Mouse (Mus musculus): Measurements from ENCODE around the gene Vmn2r56. TPM values are rescaled to one million over a fixed set of nuclear protein-coding genes. Genes with fewer than 3 reads are reported as not detected.
A peak's percentile ranks its signal among the peaks of the same experiment; 100 is the strongest.
"Not testable (repeated sequence)": the region's sequence is repeated elsewhere in the genome, so short reads cannot be mapped to it uniquely, and the experiment has no call there.

Vmn2r56 gene
- not detected in 2 replicates for polyA plus RNA-seq (2012; rRNA removed)

DNA sequence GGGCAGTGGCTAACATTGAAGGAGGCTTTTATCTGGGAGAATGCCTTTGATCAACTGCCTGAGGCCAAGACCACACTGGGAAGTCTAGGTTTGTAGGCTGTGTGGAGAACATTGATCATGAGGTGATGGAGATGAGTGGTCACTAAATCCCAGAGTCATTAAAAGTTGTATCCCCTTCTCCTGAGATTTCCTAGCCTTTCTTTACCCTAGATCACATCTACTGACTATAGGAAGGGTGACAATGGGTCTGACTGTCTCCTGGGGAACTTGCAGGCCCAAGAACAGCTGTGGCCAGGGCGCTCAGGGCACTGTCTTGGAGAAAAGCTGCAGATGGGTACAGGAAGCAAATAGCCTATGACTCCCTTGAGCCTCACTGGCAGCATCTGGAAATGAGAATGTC is at the start of gene Vmn2r56:
Vmn2r56 (minus strand) TSS at position 101 of the 400 bp plus-strand sequence.
- no peaks in the 10 kb centered on the region for H3K36me3 ChIP-seq (ENCODE audit: control insufficient read depth, insufficient read depth, low read length)
- no peaks in the 10 kb centered on the region for H3K4me1 ChIP-seq (ENCODE audit: control insufficient read depth, insufficient read depth, insufficient read length)
- H3K27me3 ChIP-seq (ENCODE audit: control insufficient read depth, insufficient read depth, low read length): no peaks in the 10 kb centered on the region
- TF ChIP-seq CTCF (IDR thresholded peaks at IDR 0.05; ENCODE audit: extremely low read depth, insufficient read depth, insufficient read length, insufficient replicate concordance) (no peak), POLR2A (IDR thresholded peaks at IDR 0.05; ENCODE audit: low read depth, low read length) (no peak)
- no peak within 1 kb of the TSS for H3K4me3 ChIP-seq (ENCODE audit: extremely low read depth, insufficient read depth, insufficient read length)
- no peak for DNase-seq (ENCODE audit: low read depth in 1 of 2, low spot score in 2 of 2)
- WGBS: 45% methylated on average over 1 of the region's 1 CpGs
- no peak within 1 kb of the TSS for H3K27ac ChIP-seq (ENCODE audit: insufficient read depth, low read length)

DNA sequence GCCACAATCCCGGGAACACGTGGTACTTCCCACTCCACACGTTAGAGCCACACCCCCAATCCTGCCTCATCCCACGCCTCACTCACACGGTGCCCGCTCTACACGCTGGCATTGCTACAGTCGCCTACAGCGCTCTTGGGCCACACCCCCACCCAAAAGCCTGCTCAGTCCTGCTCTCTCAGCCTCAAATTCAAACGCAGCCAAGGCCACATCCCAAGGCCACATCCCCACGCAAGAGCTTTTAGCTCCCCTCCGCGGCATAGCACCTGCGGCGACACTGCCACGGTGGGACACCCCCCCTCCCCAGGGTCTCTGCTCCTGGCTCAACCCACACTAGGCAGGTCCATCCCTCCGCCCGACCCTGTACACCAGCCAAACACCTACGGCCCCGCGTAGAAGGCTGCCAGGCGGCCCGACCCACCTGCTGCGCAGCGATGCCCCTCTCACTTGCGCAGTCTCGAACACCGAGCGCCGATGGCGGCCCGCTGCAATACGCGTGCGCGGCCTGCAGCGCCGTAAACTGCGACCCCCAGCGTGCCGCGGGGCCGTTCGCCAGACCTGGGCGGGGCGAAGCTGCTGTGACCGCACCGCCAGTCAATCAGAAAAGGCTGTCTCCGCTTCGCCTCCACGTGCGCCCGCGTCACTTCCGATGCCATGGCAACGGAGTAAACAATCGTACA is 45.5 kb upstream of the Vmn2r56 start:
- DNase-seq (ENCODE audit: low read depth in 1 of 2, low spot score in 2 of 2): peak; percentile 52 to 61
- Histone ChIP-seq H3K27me3 (ENCODE audit: control insufficient read depth, insufficient read depth, low read length) (no peaks in the 10 kb centered on the region), H3K4me3 (ENCODE audit: extremely low read depth, insufficient read depth, insufficient read length) (peak overlapping the region; percentile 64), H3K36me3 (ENCODE audit: control insufficient read depth, insufficient read depth, low read length) (no peaks in the 10 kb centered on the region), H3K27ac (ENCODE audit: insufficient read depth, low read length) (no peak overlapping the region), H3K4me1 (ENCODE audit: control insufficient read depth, insufficient read depth, insufficient read length) (peaks cover 9% of the 10 kb centered on the region)
- TF ChIP-seq CTCF (IDR thresholded peaks at IDR 0.05; ENCODE audit: extremely low read depth, insufficient read depth, insufficient read length, insufficient replicate concordance): no peak
- no peak for TF ChIP-seq POLR2A (IDR thresholded peaks at IDR 0.05; ENCODE audit: low read depth, low read length)
- WGBS: 2% methylated on average over 57 of the region's 57 CpGs

DNA sequence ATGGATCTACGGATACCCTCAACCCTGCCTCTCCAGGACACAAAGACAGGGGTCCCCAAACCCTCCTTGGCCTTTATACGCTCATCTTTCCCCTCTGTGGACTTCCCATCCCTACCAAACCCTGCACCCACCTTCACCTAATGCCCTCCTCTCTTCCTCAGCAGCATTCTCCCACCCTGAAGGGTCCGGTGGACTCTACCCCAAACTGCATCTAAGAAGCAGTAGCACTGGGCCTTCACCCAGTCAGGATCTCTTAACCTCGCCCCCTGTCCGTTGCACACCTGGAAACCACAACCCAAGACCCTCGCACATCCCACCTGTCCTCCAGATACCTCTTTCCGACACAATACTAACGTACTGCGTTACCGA is 45.0 kb upstream of the Vmn2r56 start:
- H3K27ac ChIP-seq (ENCODE audit: insufficient read depth, low read length): no peak overlapping the region
- no peaks in the 10 kb centered on the region for H3K36me3 ChIP-seq (ENCODE audit: control insufficient read depth, insufficient read depth, low read length)
- no peaks in the 10 kb centered on the region for H3K27me3 ChIP-seq (ENCODE audit: control insufficient read depth, insufficient read depth, low read length)
- peak overlapping the region; percentile 64 for H3K4me3 ChIP-seq (ENCODE audit: extremely low read depth, insufficient read depth, insufficient read length)
- WGBS: 40% methylated on average over 10 of the region's 10 CpGs
- peaks cover 9% of the 10 kb centered on the region for H3K4me1 ChIP-seq (ENCODE audit: control insufficient read depth, insufficient read depth, insufficient read length)
- no peak for DNase-seq (ENCODE audit: low read depth in 1 of 2, low spot score in 2 of 2)
- TF ChIP-seq POLR2A (IDR thresholded peaks at IDR 0.05; ENCODE audit: low read depth, low read length) (no peak), CTCF (IDR thresholded peaks at IDR 0.05; ENCODE audit: extremely low read depth, insufficient read depth, insufficient read length, insufficient replicate concordance) (no peak)

DNA sequence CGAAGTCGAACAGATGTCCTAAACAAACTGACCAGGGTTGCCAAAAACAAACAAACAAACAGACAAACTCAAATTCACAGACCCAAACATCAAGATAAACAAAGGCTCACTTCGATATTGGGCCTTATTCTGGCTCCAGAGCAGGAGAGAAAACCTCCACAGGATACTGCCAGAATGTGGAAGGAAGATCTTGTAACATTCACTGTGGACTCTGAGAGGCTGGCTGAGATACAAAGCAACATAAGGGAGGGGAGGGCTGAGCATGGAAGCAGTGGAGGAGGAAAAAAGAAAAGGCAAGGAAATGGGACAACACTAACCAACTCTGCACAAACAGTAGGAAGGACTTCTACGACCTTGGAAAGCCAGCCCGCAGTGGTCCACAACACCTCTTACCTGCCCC is 44.3 kb upstream of the Vmn2r56 start:
- H3K4me3 ChIP-seq (ENCODE audit: extremely low read depth, insufficient read depth, insufficient read length): no peak overlapping the region
- H3K36me3 ChIP-seq (ENCODE audit: control insufficient read depth, insufficient read depth, low read length): no peaks in the 10 kb centered on the region
- peaks cover 9% of the 10 kb centered on the region for H3K4me1 ChIP-seq (ENCODE audit: control insufficient read depth, insufficient read depth, insufficient read length)
- H3K27me3 ChIP-seq (ENCODE audit: control insufficient read depth, insufficient read depth, low read length): no peaks in the 10 kb centered on the region
- DNase-seq (ENCODE audit: low read depth in 1 of 2, low spot score in 2 of 2): no peak
- H3K27ac ChIP-seq (ENCODE audit: insufficient read depth, low read length): no peak overlapping the region
- 87% methylated on average over 5 of the region's 5 CpGs for WGBS
- no peak for TF ChIP-seq CTCF (IDR thresholded peaks at IDR 0.05; ENCODE audit: extremely low read depth, insufficient read depth, insufficient read length, insufficient replicate concordance)
- TF ChIP-seq POLR2A (IDR thresholded peaks at IDR 0.05; ENCODE audit: low read depth, low read length): no peak

DNA sequence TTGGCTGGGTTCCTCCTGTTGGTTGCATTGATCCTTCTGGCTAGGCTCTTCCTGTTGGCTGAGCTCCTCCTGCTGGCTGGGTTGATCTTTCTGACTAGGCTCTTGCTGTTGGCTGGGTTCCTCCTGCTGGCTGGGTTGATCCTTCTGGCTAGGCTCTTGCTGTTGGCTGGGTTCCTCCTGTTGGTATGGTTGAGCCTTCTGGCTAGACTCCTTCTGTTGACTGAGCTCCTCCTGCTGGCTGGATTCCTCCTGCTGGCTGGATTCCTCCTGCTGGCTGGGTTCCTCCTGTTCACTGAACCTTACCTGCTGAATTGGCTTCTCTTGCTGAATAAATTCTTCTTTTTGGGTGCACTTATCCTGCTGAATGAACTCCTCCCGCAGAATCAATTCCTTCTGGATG is 39.8 kb upstream of the Vmn2r56 start:
- TF ChIP-seq CTCF (IDR thresholded peaks at IDR 0.05; ENCODE audit: extremely low read depth, insufficient read depth, insufficient read length, insufficient replicate concordance) (no peak), POLR2A (IDR thresholded peaks at IDR 0.05; ENCODE audit: low read depth, low read length) (no peak)
- Histone ChIP-seq H3K4me1 (ENCODE audit: control insufficient read depth, insufficient read depth, insufficient read length) (peaks cover under 1% of the 10 kb centered on the region), H3K36me3 (ENCODE audit: control insufficient read depth, insufficient read depth, low read length) (no peaks in the 10 kb centered on the region), H3K27me3 (ENCODE audit: control insufficient read depth, insufficient read depth, low read length) (no peaks in the 10 kb centered on the region), H3K4me3 (ENCODE audit: extremely low read depth, insufficient read depth, insufficient read length) (no peak overlapping the region), H3K27ac (ENCODE audit: insufficient read depth, low read length) (no peak overlapping the region)
- no peak for DNase-seq (ENCODE audit: low read depth in 1 of 2, low spot score in 2 of 2)
- 97% methylated on average over 1 of the region's 1 CpGs for WGBS

DNA sequence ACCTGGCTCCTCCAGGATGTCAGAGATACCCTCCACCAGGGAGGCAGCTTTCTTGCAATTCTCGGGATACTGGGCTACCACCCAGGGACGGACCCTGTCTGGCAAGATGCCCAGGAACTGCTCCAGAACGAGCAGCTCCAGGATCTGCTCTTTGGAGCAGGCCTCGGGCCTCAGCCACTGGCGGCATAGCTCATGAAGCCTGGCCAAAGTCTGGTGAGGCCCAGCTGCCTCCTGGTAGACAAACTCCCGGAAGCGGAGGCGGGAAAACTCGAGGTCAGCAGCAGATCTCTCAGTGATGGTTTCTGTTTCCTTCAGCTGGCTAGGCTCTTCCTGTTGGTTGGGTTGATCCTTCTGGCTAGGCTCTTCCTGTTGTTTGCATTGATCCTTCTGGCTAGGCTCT is 39.3 kb upstream of the Vmn2r56 start:
- WGBS: 88% methylated on average over 9 of the region's 9 CpGs
- no peak overlapping the region for H3K4me3 ChIP-seq (ENCODE audit: extremely low read depth, insufficient read depth, insufficient read length)
- TF ChIP-seq CTCF (IDR thresholded peaks at IDR 0.05; ENCODE audit: extremely low read depth, insufficient read depth, insufficient read length, insufficient replicate concordance) (no peak), POLR2A (IDR thresholded peaks at IDR 0.05; ENCODE audit: low read depth, low read length) (no peak)
- no peaks in the 10 kb centered on the region; the same call in 1 of the 2 replicates for H3K4me1 ChIP-seq (ENCODE audit: control insufficient read depth, insufficient read depth, insufficient read length)
- H3K36me3 ChIP-seq (ENCODE audit: control insufficient read depth, insufficient read depth, low read length): no peaks in the 10 kb centered on the region
- no peak overlapping the region for H3K27ac ChIP-seq (ENCODE audit: insufficient read depth, low read length)
- no peaks in the 10 kb centered on the region for H3K27me3 ChIP-seq (ENCODE audit: control insufficient read depth, insufficient read depth, low read length)
- no peak for DNase-seq (ENCODE audit: low read depth in 1 of 2, low spot score in 2 of 2)

DNA sequence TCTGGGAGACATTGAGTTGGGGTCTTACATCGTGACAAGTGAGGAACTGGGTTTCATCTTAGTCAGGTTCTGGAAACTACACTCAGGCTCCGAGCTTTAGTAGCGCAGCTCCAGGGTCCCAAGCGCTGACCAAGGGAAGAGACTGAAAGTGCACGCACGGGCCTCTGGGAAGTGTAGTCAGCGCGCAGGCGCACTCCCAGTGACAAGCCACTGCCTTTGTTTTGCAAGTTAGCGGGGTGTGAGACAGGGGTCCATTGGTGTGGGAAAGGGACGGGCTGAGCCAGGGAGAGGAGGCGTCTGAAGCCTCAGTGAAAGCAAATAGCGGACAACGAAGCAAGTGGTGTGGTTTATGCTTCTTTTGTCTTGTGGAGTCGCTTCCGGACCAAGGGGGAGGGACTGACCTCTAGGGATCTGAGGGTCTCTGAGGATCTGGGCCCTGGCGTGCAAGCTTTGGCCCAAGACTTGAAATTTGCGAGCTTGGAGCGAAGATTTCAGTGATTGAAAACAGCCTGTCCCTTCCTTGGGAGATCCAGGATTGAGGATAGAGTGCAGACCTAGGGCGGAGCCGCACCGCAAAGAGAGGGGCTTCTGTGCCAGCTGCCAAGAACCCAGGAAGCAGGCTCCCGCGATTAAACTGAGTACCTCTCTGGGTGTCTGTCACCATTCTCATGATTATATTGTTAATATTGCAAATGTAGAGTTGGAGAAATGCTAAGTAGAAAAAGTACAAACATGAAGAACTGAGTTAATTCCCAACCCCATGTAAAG is 14.8 kb upstream of the Vmn2r56 start:
- H3K27ac ChIP-seq (ENCODE audit: insufficient read depth, low read length): no peak overlapping the region
- H3K4me1 ChIP-seq (ENCODE audit: control insufficient read depth, insufficient read depth, insufficient read length): no peaks in the 10 kb centered on the region
- H3K36me3 ChIP-seq (ENCODE audit: control insufficient read depth, insufficient read depth, low read length): no peaks in the 10 kb centered on the region
- no peak for DNase-seq (ENCODE audit: low read depth in 1 of 2, low spot score in 2 of 2)
- no peak overlapping the region for H3K4me3 ChIP-seq (ENCODE audit: extremely low read depth, insufficient read depth, insufficient read length)
- no peaks in the 10 kb centered on the region for H3K27me3 ChIP-seq (ENCODE audit: control insufficient read depth, insufficient read depth, low read length)
- TF ChIP-seq POLR2A (IDR thresholded peaks at IDR 0.05; ENCODE audit: low read depth, low read length) (no peak), CTCF (IDR thresholded peaks at IDR 0.05; ENCODE audit: extremely low read depth, insufficient read depth, insufficient read length, insufficient replicate concordance) (no peak)
- 72% methylated on average over 24 of the region's 24 CpGs for WGBS

DNA sequence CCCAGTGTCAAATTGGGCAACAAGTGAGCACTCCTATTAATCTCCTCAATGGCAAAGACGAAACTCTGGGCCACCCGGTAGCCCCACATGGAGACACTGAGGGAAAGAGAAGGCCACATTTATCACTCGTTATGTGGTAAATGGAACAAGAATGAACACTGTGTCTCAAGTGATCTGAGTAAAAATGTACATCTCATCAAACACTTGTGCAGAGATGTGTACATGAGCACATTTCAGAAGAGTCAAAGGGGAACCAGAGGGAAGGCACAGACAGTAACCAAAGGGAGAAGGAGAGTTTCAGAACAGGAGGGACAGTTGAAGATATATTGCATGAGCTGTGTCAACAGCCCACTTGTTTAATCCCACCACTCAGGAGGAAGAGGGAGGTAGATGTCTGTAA is 49.9 kb downstream of the Vmn2r56 start, which contains the start of gene Vmn2r55:
Vmn2r55 (minus strand) TSS at position 101 of the 400 bp plus-strand sequence.
- not testable (repeated sequence) for H3K27ac ChIP-seq (ENCODE audit: insufficient read depth, low read length); H3K36me3 ChIP-seq (ENCODE audit: control insufficient read depth, insufficient read depth, low read length); DNase-seq (ENCODE audit: low read depth in 1 of 2, low spot score in 2 of 2); H3K4me3 ChIP-seq (ENCODE audit: extremely low read depth, insufficient read depth, insufficient read length); H3K27me3 ChIP-seq (ENCODE audit: control insufficient read depth, insufficient read depth, low read length); H3K4me1 ChIP-seq (ENCODE audit: control insufficient read depth, insufficient read depth, insufficient read length)
- WGBS: 86% methylated on average over 3 of the region's 3 CpGs

DNA sequence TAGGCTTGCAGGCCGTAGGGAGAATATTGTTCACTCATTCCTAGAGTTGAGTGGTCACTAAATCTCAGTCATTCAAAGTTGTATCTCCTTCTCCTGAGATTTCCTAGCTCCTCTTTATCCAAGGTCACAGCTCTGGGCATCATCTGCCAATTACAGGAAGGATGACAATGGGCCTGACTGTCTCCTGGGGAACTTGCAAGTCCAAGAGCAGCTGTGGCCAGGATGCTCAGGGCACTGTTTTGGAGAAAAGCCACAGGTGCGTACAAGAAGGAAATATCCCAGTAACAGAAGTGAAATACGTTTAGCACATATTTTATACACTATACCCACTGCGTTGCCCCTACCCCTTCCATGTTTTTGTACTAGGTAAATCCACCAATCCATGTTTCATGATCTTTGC is 94.6 kb downstream of the Vmn2r56 start, which contains the start of gene Vmn2r54:
Vmn2r54 (minus strand) TSS at position 101 of the 400 bp plus-strand sequence.
- not testable (repeated sequence) for DNase-seq (ENCODE audit: low read depth in 1 of 2, low spot score in 2 of 2); H3K4me3 ChIP-seq (ENCODE audit: extremely low read depth, insufficient read depth, insufficient read length); H3K27ac ChIP-seq (ENCODE audit: insufficient read depth, low read length); H3K36me3 ChIP-seq (ENCODE audit: control insufficient read depth, insufficient read depth, low read length); H3K4me1 ChIP-seq (ENCODE audit: control insufficient read depth, insufficient read depth, insufficient read length); H3K27me3 ChIP-seq (ENCODE audit: control insufficient read depth, insufficient read depth, low read length)
- 84% methylated on average over 3 of the region's 4 CpGs for WGBS

Data from spleen, adult 2 months (tissue).